8 mouse cellular contexts compared by ENCODE assay signal in genomic region chr5:4384719-4385118, GRCm38 (mm10).
A peak's percentile ranks its signal among the peaks of the same experiment; 100 is the strongest.
DNase-seq lines count a peak whose midpoint lies in the region; ATAC-seq and TF ChIP-seq lines count a peak whose summit lies in the region.
"Not testable (repeated sequence)": the region's sequence is repeated elsewhere in the genome, so short reads cannot be mapped to it uniquely, and the experiment has no call there.

No protein-coding gene starts in this region.

- TF ChIP-seq POLR2A in brain, embryonic 14.5 days (IDR thresholded peaks at IDR 0.05; ENCODE audit: borderline replicate concordance, extremely low read depth, insufficient read depth, insufficient read length, poor library complexity, severe bottlenecking), result not testable (repeated sequence)

- DNase-seq in brain, embryonic 14.5 days (ENCODE audit: low read depth), result peak; percentile 15
- peak; percentile 21 for DNase-seq in embryonic facial prominence, embryonic 10.5 days (ENCODE audit: low spot score)
- not testable (repeated sequence) for DNase-seq in embryonic facial prominence, embryonic 14.5 days (ENCODE audit: low spot score)
- peak; percentile 27 for DNase-seq in limb, embryonic 11.5 days (ENCODE audit: low spot score)
- DNase-seq in retina, postnatal 1 day, result peak; percentile 10

- not testable (repeated sequence) for H3K4me2 ChIP-seq in embryonic facial prominence, embryonic 14.5 days (ENCODE audit: low read depth, low read length); hindbrain, embryonic 16.5 days (ENCODE audit: low read length); limb, embryonic 11.5 days (ENCODE audit: low read depth, severe bottlenecking); midbrain, embryonic 13.5 days (replicated peaks); midbrain, embryonic 15.5 days

- H3K9ac ChIP-seq in embryonic facial prominence, embryonic 14.5 days (ENCODE audit: low read depth, low read length); hindbrain, embryonic 16.5 days (ENCODE audit: low read depth, low read length); limb, embryonic 11.5 days (ENCODE audit: low read length); midbrain, embryonic 13.5 days (replicated peaks); midbrain, embryonic 15.5 days: not testable (repeated sequence)

- H3K4me3 ChIP-seq in embryonic facial prominence, embryonic 10.5 days; embryonic facial prominence, embryonic 14.5 days (ENCODE audit: low read depth, low read length); hindbrain, embryonic 16.5 days (ENCODE audit: low read length); limb, embryonic 11.5 days (ENCODE audit: low read depth, low read length); midbrain, embryonic 13.5 days (replicated peaks); midbrain, embryonic 15.5 days: not testable (repeated sequence)

- not testable (repeated sequence) for TF ChIP-seq CTCF in brain, embryonic 14.5 days (IDR thresholded peaks at IDR 0.05; ENCODE audit: borderline replicate concordance, extremely low read depth, insufficient read depth, insufficient read length)

- H3K9me3 ChIP-seq in embryonic facial prominence, embryonic 10.5 days; embryonic facial prominence, embryonic 14.5 days (ENCODE audit: control insufficient read depth, low read length); hindbrain, embryonic 16.5 days (ENCODE audit: control insufficient read depth, low read length); limb, embryonic 11.5 days (ENCODE audit: control insufficient read depth, low read length); midbrain, embryonic 13.5 days; midbrain, embryonic 15.5 days: not testable (repeated sequence)

- not testable (repeated sequence) for H3K4me1 ChIP-seq in embryonic facial prominence, embryonic 10.5 days; embryonic facial prominence, embryonic 14.5 days (ENCODE audit: control insufficient read depth, insufficient read depth, low read length); hindbrain, embryonic 16.5 days (ENCODE audit: control insufficient read depth, insufficient read depth, low read depth, low read length); limb, embryonic 11.5 days (ENCODE audit: control insufficient read depth, insufficient read depth, low read length); midbrain, embryonic 13.5 days (replicated peaks); midbrain, embryonic 15.5 days

- ATAC-seq in embryonic facial prominence, embryonic 14.5 days (ENCODE audit: low read depth), result peak; percentile 53; the same call in 1 of the 2 replicates
- ATAC-seq in hindbrain, embryonic 16.5 days, result 0 out of 2 replicates have a peak, but pooled peaks have one; percentile 24
- ATAC-seq in limb, embryonic 11.5 days (ENCODE audit: insufficient number of reproducible peaks, low FRiP score, low TSS enrichment, low read depth), result not testable (repeated sequence)
- peak; percentile 68; the same call in 1 of the 2 replicates for ATAC-seq in midbrain, embryonic 13.5 days
- peak; percentile 58 for ATAC-seq in midbrain, embryonic 15.5 days (replicated peaks)

- H3K36me3 ChIP-seq in embryonic facial prominence, embryonic 10.5 days (replicated peaks); embryonic facial prominence, embryonic 14.5 days (ENCODE audit: control insufficient read depth, insufficient read depth, low read length); hindbrain, embryonic 16.5 days (ENCODE audit: control insufficient read depth, insufficient read depth, low read length); limb, embryonic 11.5 days (ENCODE audit: control insufficient read depth, insufficient read depth, low read length); midbrain, embryonic 13.5 days; midbrain, embryonic 15.5 days (replicated peaks): not testable (repeated sequence)

- 30% methylated on average over 7 of the region's 7 CpGs for WGBS in embryonic facial prominence, embryonic 10.5 days
- WGBS in embryonic facial prominence, embryonic 14.5 days, result 14% methylated on average over 7 of the region's 7 CpGs
- 73% methylated on average over 7 of the region's 7 CpGs for WGBS in hindbrain, embryonic 16.5 days
- 28% methylated on average over 7 of the region's 7 CpGs for WGBS in limb, embryonic 11.5 days
- 71% methylated on average over 7 of the region's 7 CpGs for WGBS in midbrain, embryonic 13.5 days
- 63% methylated on average over 7 of the region's 7 CpGs for WGBS in midbrain, embryonic 15.5 days

- H3K27me3 ChIP-seq in embryonic facial prominence, embryonic 10.5 days (replicated peaks; ENCODE audit: low read depth, poor library complexity, severe bottlenecking); embryonic facial prominence, embryonic 14.5 days (replicated peaks; ENCODE audit: control insufficient read depth, insufficient read depth, low read length); hindbrain, embryonic 16.5 days (replicated peaks; ENCODE audit: control insufficient read depth, insufficient read depth, low read length); limb, embryonic 11.5 days (ENCODE audit: control insufficient read depth, insufficient read depth, low read length); midbrain, embryonic 13.5 days; midbrain, embryonic 15.5 days (replicated peaks): not testable (repeated sequence)

- H3K27ac ChIP-seq in embryonic facial prominence, embryonic 10.5 days (replicated peaks); embryonic facial prominence, embryonic 14.5 days (replicated peaks; ENCODE audit: low read depth, low read length); hindbrain, embryonic 16.5 days (ENCODE audit: low read depth, low read length); limb, embryonic 11.5 days (replicated peaks; ENCODE audit: low read depth, low read length); midbrain, embryonic 13.5 days; midbrain, embryonic 15.5 days: not testable (repeated sequence)
